Mouse (Mus musculus) ZHBTc4 (cell line): ENCODE results near the gene Gpr160.
A peak's percentile ranks its signal among the peaks of the same experiment; 100 is the strongest.

ENCODE experiments used
- DNase-seq: peaks from one replicate; pipeline ENCODE4 v3.0.0-alpha.2; 2011; ENCODE audit warnings: low read depth, low spot score

Gene Gpr160

DNA sequence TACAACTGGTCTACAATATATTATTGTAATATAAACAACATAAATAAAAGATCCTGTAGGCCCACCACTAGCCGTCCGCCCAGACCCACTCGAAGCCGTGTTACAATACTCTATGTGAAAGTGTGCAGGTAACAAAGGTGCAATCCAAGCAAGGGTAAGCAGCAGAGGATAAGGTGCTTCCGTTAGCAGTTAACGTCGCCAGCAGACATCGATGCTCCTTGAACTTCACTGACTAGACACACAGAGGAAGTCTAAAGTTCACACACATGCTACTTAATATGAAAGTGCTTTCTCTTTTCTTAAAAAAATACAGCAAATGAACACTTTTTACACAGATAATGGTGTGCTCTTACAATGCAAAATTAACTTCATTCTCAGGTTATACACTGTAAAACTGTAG lies 43.7 kb downstream of the Gpr160 start:
- DNase-seq, result no peak

DNA sequence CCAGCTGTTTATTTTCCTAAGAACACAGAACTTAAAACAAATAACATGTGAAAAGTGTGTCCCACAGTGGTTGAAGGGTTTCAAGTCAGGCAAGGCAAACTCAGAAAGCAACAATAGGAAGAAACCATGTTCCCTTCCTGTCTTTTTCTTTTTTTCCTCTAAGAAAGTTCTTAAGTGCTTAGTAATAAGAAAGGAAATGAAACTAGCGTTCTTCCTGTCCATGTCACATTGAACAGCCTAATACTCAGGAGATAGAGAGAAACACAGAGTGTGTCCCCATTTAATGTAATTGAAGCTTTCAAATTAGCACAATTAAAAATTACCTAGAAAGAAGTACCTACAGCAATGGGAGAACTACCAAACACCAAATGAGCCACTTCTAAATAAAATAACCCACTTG lies 48.9 kb downstream of the Gpr160 start:
- DNase-seq, result no peak

DNA sequence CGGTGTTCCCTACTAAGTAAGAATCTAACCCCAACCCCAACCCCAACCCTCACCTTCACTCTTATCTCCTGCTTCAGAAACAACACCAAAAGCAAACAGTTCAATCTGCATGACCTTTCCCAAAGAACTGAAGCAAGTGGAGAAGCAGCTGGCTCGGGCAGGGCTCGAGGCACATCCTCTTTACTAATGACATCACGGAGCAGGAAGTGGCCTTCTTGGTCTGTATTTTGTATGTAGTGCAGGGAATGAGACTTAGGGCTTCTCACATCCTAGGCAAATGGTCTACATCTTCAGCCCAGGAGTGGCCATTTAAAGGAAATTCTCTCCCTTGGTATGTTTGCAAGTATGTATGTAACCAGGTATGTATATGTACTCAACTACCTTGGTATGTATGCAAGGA lies 61.4 kb downstream of the Gpr160 start:
- peak; percentile 12 for DNase-seq

DNA sequence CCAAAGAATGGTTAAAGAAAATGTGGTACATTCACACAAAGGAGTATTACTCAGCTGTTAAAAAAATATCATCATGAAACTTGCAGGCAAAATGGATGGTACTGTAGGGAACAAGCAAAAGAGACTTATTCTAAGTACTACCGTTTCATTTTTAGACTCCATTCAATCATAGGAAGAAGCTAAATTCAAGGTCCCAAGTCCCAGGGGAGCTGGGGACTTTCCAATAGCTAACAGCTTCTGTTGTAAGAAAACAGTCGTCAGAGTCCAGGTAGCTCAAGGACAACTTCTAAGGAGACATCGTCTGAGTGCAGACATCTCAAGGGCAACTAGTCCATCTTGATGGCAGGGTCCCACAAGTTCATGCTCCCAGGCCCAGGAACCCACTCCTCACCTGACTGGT lies 71.9 kb downstream of the Gpr160 start:
- DNase-seq, result no peak

DNA sequence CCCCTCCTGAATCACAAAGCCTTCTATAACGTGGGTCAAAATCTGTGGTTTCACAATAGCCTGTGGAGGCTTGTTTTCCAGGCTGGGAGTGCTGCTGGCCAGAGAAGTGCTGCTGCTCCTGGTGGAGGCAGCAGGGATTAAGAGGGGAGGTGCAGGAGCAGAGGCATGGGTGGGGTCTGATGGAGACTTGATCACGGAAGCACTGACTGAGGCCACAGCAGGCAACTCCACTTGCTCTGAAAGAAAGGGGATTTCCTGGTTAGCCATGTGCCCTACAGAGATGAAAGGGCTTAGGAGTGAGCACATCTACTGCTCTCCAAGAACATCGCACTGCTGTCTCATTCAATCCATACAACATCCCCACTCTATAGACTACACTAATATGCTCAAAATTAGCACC lies 74.1 kb downstream of the Gpr160 start:
- peak; percentile 87 for DNase-seq

DNA sequence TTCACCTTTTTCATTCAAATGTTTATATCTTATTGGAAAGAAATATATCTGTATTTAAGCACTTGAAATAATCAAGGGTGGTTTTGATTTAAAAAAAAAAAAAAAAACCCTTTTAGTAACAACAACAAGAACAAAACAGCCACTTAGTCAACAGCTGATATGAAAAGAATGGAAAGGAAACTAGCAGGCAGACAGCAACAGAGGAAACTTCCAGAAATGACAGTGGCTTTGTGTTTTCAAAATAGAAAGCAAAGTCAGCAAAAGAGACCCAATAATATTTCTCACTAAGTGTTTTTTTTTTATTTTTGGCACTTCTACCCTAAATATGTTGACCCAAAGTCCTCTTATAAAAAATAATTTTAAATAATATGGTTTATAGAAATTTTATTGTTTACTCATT lies 78.6 kb downstream of the Gpr160 start:
- no peak for DNase-seq
